Mouse (Mus musculus) erythroblast, embryonic 14.5 days (primary cell): ENCODE measurements around the gene Cmtm2a.
"Not testable (repeated sequence)": the region's sequence is repeated elsewhere in the genome, so short reads cannot be mapped to it uniquely, and the experiment has no call there.

ENCODE experiments used
- GATA1 ChIP-seq: IDR thresholded peaks from 2 replicates; pipeline ENCODE4 v1.6.1; 2012; ENCODE audit warnings: low read length, inconsistent platforms, mixed read lengths
- TAL1 ChIP-seq: IDR thresholded peaks from 3 replicates; pipeline ENCODE4 v1.6.1; 2012; ENCODE audit warnings: low read length, inconsistent platforms, mixed read lengths

GRCm38 (mm10) chr8:104312023-104312422 lies 19.0 kb upstream of the Cmtm2a start:
- TF ChIP-seq GATA1, TAL1: not testable (repeated sequence)
